Mouse (Mus musculus) thymus, postnatal 0 days (tissue): ENCODE measurements around the gene Htr6. TPM values are rescaled to one million over a fixed set of nuclear protein-coding genes. Genes with fewer than 3 reads are reported as not detected.

Source experiments
- DNase-seq: peaks from one replicate; pipeline ENCODE4 v3.0.0-alpha.2; 2015; ENCODE audit warnings: low spot score
- polyA plus RNA-seq: library from polyadenylated mRNA; unstranded; fragments of >200 nt; fragmentation: Nextera tagmentation; extraction: Ambion mirVana; gene quantifications from 2 replicates; pipeline ENCODE4 v1.2.1, GENCODE M21; 2015

Gene Htr6
- polyA plus RNA-seq, 1 experiment from 2014 or later: not detected

DNA sequence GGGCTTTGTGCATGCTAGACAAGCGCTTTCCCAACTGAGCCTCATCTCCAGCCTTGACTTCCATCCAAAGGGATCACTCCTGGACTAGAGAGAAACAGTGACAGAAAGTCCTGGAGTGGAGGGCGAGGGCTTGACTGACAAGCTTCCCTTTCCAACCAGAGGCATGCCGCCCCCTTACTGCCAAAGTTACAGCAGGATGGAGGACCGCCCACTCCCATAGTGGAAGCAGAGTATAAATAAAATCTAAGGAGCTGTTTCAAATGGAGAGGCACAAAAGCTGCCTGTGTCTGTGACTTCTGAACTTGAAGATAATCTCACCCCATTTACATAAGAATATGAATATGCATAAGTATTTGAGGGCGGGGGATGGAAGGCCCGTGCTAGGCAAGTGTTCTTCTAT is 26.9 kb downstream of the Htr6 start:
- no peak for DNase-seq

DNA sequence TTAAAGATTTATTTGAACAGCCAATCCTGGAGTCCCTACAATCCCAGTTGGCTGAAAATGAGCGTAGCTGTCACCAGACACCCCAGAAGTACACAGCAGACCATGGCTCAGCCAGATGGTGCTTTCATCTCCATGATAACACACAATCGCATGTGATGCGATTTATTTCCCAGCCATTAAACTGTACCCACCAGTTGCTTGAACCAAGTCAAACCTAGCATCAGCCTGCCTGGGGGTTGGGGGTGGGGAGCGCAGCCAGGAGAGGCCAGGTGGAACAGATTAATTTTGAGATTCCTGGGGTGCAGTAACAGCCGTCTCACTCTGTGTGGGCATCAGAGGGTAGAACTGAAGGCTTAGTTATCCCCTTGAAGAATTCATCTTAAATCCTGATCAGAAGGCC is 29.0 kb downstream of the Htr6 start:
- no peak for DNase-seq

DNA sequence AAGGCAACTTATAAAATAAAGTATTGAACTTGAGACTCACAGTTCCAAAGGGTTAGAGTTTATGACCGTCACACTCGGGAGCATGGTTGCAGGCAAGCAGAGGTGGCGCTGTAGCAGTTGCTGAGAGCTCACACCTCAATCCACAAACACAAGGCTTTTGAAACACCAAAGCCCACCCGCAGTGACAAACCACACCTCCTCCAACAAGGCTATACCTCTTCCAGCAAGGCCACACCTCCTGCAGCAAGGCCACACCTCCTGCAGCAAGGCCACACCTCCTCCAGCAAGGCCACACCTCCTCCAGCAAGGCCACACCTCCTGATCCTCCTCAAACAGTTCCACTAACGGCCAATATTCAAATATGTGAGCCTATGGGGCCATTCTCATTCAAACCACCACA is 30.8 kb downstream of the Htr6 start:
- no peak for DNase-seq

DNA sequence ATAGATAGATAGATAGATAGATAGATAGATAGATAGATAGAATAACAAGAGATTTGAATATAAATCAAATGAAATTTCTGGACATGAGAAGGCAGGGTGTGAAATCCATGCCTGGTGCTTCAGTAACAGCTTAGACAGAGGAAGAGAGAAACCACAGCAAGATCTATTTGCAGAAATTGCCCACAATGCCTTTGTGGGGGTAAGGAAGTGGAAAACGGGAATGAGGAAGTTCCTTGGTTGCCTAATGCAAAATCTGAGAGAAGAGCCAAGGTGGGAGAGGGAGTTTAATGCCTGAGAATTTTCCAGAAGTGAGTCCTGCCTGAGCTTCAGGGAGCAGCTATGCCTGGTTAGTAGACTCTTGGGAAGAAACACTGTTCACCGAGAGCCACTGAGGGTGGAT is 31.8 kb downstream of the Htr6 start:
- no peak for DNase-seq

DNA sequence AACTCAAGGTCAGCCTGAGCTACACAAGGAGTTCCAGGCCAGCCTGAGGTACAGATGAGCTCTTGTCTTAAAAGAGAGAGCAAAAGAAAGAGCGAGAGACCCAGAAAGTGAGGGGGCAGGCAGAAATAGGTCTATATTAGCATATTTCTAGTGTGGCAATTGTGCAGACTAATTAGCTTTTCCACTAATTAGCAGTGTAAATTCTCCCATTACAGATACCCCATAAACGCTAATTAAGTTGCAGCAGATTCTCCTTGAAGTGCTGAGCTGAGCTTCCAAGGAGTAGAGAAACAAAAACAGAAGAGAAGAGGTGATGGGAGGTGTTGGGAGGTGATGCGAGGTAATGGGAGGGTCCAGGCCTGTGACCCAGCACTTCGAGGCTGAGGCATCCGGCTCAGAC is 32.8 kb downstream of the Htr6 start:
- no peak for DNase-seq

DNA sequence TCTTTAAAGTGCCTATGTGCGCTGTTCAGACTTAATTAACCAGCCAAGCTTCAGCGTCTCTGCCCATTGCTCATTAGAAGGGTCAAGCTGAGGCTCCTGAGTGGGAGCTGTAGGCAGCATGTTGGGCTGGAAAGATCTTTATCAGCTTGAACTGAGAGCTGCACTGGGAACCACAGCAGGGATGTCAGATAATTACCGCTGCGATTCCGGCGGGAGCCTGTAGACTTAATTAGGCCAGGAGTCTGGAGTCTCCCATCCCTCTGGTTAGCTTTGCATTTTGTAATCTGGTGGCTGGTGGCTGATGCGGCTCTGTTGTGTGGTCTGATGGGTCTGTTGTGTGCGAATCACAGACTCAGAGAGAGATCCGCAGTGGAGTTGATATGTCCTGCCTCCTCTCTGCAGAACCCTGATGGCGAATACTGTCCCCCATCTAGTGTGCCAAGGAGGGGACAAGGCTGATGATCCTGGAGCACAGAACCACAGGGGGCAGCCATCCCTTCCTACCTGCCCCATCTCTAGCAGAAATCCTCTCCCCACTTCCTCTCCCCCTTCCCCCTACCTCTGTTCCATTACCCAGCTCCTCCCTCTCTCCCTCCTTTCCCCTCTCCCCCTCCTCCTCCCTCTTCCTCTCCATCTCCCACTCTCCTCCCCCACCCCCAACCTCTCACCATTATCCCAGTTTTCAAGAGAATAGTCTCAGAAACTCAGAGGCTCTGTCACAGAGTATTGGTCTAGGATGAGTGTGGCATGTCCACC is 35.1 kb downstream of the Htr6 start:
- DNase-seq: no peak

DNA sequence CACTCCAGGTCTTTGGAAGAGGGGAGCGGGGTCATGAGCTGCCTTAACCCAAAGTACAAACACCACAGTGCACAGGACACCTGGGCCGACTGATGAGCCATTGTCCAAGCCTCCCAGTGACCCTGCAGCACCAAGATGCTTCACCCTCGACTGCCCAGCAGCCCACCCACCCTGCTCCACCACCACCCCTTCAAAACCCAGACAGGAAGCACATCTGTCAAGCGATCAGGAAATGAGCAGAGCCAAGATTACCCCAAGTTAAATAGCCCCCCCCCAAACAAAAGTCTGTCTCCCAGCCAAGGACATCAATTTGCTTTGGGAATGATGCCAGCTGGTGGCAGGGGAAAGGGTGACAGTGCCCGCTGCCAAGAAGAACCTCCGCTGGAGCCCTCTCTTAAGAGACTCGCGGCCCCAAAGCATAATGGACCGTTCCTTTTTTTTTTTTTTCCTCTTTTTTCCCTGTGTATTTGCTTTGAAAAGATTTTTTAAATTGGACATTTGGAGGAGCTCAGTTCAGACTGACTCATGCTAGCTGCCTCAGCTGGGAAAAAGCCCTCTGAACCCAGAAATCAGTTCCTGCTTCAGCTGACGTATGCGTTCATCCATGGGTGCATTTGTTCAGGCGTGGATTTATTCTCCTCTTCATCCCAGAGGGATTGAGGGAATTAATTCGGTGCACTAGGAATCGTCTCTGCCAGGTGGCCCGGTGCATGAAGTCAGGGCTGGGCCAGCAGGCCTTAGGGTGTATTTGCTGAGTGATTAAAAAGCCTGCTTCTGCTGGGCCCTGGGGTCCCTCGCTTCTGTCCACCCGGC is 37.4 kb downstream of the Htr6 start:
- DNase-seq: no peak

DNA sequence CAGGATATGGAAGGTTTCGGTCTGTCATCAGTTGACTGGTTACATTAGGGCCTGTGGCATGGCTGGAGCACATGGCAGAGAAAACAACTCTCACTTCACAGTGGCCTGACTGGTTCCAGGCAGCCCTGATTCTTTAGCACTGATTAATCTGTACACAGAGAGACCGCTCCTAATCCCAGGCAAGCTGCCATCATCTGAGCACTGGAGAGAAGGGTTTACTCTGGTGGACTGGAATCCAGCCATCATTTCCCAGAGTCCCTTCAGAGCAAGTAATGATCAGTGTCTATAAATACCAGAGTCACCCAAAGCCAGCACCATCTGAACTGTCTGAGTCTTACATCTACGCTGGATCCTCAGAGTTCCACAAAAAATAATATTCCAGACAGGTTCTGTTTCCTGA is 39.6 kb downstream of the Htr6 start:
- DNase-seq: no peak

DNA sequence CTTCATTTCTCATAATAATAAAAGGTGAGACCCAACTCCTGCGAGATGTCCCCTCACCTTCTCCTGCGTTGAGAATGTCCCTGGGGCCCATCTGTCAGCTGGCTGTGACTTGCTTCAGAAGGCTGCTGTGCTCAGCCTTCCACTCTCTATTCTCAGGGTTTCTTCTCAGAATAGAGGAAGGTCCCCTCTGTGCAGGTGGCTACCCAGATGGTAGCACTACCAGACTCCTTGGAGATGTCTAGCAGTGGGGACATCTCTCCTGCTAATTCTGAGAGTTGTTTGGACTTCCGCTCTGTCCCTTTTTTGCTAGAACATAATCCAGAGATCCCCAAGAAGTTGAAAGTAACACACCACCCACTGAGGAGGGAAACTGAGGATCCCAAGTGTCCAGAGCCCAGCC is 40.4 kb downstream of the Htr6 start:
- no peak for DNase-seq

DNA sequence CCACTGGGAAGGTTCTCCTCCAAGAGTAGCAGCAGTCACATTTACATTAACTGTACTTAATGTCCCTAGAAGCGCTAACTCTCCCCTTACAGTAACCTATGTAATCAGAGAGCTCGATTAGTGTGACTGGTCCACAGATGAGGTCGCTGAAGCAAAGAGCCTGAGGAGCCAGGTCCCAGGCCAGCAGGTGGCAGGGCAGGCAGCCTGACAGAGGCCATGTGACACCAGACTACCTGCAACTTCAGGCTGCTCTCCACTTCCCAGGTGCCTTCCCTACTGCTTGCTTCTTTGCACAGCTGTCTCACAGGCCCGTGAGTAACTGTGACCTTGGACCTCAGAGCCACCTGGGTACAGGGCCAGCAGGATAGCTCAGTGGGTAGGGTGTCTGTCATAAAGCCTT is 40.8 kb downstream of the Htr6 start:
- no peak for DNase-seq

DNA sequence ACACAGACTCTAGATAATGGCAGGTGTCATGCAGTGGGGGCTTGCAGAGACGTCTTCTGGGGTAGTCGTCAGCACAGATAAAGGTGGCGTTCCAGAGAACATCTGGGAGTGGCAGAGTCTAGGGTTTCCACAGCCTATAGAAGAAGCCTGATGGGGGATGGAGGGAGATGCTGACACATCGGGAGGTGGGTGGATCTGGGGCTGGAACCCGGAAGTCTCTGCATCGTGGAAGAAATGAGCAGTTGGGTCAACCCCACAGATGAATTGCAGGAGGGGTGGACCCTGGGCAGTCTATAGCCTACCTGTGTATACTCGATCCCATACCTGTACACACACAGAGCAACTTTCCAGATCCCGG is 41.4 kb downstream of the Htr6 start:
- no peak for DNase-seq

DNA sequence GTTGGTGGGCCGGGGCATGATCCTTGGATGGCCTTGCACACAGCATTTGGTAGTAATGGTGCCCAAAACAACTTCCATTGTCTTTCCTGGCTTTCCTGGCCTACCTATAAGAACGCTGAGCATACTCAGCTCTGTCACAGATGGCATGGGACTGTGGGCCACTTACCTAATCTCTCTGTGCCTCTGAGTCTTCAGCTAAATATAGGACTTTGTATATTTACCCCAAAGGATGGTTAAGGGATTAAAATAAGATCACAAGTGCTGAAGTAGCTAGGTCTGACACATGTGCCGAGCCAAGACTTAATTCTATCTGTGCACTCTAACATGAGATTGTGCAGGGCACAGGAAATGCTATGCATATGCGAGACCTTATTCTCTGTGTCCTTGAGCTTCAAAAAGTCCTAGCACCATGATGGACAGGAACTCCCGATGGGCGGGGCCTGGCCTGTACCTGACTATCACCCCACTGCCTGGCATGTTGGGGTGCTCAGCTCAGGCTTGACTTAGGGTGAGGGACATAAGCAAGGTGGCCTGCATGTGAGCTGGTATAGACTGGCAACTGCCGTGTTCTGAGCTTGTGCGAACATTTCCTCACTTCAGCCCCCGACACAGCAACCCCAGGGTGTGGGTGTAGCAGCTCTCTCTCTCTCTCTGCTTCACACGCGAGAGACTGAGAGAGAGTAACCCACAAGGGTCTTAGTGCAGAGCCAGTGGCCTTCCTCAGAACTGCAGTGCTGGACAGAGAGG is 41.9 kb downstream of the Htr6 start:
- DNase-seq: no peak

DNA sequence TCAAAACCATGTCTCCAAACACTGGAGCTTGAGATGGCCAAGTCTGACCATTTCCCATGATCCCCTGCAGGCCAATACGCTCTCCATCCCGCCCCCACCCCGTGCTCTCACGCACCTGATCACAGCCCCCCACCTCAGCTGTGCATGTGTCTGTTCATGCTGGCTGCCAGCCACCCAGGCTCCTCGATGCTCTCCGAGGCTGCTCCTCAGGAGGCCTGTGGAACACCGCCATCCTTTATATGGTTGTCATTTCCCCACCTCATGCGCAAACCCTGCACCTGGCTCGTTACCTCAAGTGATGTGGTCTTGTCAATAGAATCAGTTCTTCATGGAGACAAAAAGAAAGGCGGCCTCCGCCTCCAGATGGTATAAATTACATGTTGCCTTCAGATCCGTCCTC is 42.8 kb downstream of the Htr6 start:
- no peak for DNase-seq

DNA sequence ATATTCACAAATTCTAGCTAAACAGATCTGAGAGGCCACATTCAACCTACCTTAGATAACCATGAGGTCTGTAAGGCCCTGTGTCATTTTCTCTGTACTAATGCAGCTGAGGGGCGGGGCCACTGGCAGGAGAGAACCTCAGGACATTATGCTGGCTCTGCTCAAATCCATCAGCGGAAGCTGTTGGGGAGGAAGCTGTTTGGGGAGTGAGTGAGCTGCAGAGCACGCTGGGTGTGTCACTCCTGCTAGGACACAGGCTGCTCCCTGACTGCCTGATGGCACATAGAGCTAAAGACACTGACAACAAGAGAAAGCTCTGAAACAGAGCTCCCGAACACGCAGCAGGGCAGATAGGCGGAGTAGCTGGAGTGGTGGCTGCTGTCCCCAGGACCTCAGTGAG is 44.7 kb downstream of the Htr6 start:
- no peak for DNase-seq

DNA sequence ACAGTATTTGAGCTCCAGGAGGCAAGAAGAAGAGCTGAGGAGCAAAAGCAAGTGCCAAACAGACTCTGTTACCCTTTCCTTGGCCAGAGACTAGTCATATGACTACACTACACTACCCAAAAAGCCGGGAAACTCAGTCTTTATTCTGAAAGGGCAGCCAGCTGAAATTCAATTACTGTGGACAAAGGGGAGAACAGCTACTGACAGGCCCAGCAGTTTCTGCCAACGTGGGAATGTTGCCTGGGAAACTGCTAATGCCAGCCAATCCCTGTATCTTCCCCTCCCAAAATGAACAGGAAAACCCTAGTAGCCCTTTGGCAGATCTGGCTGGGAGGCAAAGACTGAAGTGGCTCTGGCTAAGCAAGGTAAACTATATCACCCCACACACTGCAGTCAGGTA is 51.0 kb downstream of the Htr6 start:
- DNase-seq: no peak

DNA sequence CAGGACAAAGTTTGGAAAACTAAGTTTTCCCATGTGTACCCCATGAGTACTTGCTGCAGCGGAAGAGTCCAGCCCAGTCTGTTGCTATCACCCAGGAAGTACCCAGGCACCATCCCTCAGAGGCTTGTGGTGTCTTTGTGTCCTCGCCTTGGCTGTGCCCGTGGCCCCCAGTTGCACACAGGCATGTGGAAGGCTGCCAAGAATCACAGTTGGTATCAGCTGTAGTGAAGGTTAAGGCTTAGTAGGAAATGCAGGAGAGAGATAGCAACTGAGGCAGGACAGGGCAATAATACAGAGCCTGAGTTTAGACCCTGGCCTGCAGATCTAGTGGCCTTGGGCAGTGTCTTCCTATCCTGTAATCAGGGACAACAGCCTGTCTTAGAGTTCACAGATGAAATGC is 55.0 kb downstream of the Htr6 start:
- DNase-seq: no peak

DNA sequence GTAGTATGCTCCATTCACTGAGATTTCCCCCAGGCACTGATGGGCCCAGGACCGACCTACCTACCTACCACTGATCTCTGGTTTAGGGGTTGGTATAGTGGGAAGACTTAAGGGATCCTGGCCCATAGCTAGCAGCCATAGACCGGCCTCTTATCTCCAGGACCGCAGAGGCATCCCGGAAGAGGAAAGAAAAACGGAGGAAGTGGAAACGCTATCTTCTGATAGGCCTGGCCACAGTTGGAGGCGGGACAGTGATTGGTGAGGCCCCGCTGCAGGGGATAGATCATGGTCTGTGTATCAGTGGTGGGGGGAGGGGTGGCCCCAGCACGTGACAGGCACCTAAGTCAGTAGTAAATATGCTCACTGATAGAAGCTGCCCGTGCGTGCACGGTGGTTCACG is 56.0 kb downstream of the Htr6 start:
- no peak for DNase-seq

DNA sequence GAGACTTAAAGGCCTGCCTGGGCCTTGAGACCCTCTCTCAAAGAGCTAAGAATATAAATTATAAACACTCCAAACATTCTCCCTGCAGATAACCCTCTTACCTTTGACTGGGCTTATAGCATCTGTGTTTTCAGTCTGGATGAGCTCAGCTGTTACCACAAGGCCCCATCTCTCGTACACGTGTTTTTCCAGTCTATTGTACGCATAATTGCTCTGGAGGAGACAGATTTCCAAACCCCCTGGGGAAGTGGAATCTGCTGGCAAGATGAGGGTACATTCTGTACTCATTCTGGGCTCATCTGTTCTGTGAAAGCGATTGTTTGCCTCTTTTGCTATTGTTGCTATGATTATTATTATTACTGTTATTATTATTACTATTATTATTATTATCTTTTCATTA is 56.4 kb downstream of the Htr6 start:
- DNase-seq: no peak

DNA sequence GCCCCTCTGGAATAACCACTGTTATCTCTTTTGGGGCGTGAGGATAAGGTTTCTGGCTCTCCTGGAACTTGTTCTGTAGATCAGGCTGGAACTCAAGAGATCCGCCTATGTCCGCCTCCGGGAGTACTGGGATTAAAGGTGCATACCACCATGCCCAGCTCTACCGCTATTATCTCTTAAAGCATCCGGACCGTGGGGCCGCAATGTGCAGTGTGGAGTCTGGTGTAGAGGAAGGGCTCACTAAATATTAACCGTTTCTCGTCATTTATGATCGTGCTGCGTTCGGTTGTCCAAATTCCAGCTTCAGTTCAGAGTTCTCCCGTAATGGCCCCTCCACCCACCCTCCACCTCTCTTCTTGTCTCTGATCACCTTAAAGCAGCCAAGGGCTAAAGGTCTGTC is 57.0 kb downstream of the Htr6 start:
- DNase-seq: no peak

DNA sequence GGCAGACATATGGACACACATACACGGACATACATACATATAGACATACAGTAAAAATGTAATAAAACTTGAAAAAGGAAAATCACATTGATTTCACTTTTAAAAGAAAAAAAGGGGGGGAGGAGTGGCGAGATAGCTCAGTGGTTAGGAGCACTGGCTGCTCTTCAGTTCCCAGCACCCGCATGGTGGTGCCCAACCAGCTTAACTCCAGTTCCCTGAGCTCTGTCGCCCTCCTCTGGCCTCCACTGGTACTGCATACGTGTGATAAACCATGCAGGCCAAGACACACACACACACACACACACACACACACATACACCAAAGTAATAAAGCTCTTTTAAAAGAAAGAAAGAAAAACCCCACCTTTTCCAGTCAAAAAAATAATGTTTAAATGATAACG is 60.6 kb downstream of the Htr6 start:
- no peak for DNase-seq

DNA sequence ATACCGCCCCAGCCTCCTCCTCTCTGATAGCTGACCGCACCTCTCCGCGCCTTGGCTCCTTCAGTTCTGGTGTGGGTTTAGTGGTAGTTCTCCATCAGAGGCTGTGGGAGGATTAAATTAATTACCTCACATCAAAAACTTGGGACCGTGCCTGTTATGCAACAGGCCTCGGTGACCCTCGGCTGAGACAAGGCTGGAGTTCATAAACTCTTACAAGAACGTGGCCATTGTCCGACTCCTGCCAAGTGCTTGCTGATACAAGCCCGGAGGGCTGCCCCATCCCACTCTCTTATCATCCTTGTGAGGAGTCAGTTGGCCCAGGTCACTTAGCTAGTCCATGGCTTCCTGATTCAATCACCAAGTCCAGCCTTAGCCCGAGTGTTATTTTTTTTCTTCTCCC is 62.1 kb downstream of the Htr6 start:
- no peak for DNase-seq

DNA sequence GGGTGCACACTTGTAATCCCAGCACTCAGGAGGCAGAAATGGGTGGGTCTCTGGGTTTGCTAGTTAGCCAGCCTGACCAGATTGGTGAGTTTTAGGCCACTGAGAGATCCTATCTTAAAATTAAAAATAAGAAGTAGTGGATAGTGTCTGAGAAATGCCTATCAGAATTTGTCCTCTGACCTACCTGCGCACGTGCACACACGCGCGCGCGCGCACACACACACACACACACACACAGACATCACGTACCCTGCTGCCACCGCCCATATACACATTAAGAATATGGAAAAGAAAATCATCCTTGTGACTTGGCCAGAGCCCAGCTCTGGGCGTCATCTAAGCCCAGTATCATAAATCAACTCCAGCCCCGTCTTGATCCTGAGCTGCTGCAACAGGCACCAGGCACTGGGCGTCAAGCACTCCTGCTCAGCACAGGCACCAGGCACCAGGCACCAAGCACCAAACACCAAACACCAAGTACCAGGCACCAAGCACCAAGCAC is 64.1 kb downstream of the Htr6 start:
- no peak for DNase-seq
